Mouse (Mus musculus): Measurements from ENCODE around the gene Gm28047. TPM values are rescaled to one million over a fixed set of nuclear protein-coding genes. Genes with fewer than 3 reads are reported as not detected.
A peak's percentile ranks its signal among the peaks of the same experiment; 100 is the strongest.

Gene Gm28047
- polyA plus RNA-seq, 1 experiment from 2014 or later: not detected

DNA sequence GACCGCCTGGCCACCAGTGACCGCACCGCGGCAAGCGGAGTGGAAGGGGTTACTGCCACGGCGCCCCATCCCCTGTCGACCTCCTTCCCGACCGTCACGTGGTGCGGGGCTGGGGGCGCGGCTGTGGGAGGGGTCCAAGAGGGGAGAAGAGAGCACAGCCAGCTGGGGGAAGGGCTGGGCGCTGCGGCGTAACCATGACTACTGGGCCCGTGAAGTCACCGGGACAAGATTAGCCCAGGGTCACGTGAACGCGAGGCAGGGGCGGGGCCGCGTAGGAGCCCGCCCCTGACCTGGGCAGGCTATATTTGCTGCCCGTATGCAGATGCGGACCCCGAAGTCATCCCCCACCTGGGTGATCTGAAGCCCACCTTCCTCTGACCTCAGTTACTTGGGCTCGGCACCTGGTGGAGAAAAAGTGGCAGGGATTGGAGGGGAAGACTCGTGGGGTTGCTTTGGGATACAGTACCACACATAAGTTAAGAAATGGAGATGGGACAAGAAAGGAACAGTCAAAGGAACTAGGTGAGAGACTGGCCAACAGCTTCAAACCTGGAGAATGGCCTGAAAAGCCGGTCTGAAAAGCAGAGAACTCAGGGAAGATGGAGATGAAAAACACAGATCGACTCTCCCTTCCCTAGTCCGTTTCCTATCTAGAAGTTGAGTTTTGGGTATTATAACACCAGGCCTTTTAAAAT, 114.1 kb downstream of the Gm28047 start:
- Histone ChIP-seq H3K36me3 (peaks cover 6% of the 10 kb centered on the region; the same call in 1 of the 2 replicates), H3K4me3 (peak overlapping the region; percentile 79), H3K9me3 (no peaks in the 10 kb centered on the region), H3K27ac (replicated peaks) (peak overlapping the region; percentile 90), H3K27me3 (no peaks in the 10 kb centered on the region), H3K9ac (replicated peaks) (peak overlapping the region; percentile 65), H3K4me2 (replicated peaks) (peak overlapping the region; percentile 86), H3K4me1 (peaks cover 60% of the 10 kb centered on the region)
- 3% methylated on average over 33 of the region's 34 CpGs for WGBS
- peak; percentile 94 for ATAC-seq (replicated peaks)

DNA sequence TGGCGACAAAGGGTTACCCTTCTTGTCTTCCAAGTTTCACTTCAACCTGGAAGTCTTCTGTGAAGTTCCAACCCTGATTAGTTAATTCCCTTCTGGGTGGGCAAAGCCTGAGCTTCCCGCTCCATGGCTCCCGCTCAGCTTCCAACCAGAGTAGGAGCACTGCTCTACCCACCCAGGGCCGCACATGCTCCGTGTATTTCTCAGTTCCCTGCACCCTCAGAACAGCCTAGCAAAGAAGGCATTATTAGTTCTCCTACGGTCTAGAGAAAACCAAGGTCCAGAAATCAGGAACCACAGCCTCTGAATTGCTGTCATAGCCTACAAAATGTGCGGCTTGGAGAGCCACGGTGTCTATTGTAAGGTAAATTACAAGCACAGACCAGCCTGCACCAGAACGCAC, 114.8 kb downstream of the Gm28047 start:
- peak overlapping the region; percentile 79 for H3K4me3 ChIP-seq
- H3K36me3 ChIP-seq: peaks cover 13% of the 10 kb centered on the region
- peak overlapping the region; percentile 65 for H3K9ac ChIP-seq (replicated peaks)
- peak; percentile 75 for ATAC-seq (replicated peaks)
- 3% methylated on average over 9 of the region's 9 CpGs for WGBS
- no peaks in the 10 kb centered on the region for H3K9me3 ChIP-seq
- H3K4me2 ChIP-seq (replicated peaks): peak overlapping the region; percentile 86
- peaks cover 54% of the 10 kb centered on the region for H3K4me1 ChIP-seq
- H3K27me3 ChIP-seq: no peaks in the 10 kb centered on the region
- H3K27ac ChIP-seq (replicated peaks): peak overlapping the region; percentile 90

DNA sequence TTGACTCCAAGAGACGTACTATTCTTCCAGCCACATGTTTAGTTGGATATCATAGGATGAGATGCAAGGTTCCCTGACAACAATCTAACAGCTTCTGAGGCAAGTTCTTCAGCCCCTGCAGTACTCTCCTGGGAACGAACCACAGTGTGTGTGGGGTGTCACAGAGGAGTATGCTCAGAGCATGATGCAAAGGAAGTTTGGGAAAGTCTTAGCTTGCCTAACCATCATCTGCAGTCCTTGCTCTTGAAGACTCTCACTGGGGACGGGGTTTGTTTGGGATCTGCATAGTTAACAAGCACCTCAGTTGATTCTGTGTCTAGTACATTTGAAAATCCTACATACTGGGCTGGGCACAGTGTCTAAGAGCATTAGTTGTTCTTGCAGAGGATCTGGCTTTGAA, 116.5 kb downstream of the Gm28047 start:
- H3K9ac ChIP-seq (replicated peaks): no peak overlapping the region
- H3K4me1 ChIP-seq: peaks cover 40% of the 10 kb centered on the region
- peaks cover 30% of the 10 kb centered on the region for H3K36me3 ChIP-seq
- ATAC-seq (replicated peaks): no peak
- H3K27me3 ChIP-seq: no peaks in the 10 kb centered on the region
- WGBS: 83% methylated on average over 3 of the region's 3 CpGs
- H3K4me2 ChIP-seq (replicated peaks): no peak overlapping the region
- H3K4me3 ChIP-seq: no peak overlapping the region
- H3K27ac ChIP-seq (replicated peaks): no peak overlapping the region
- no peaks in the 10 kb centered on the region for H3K9me3 ChIP-seq

- H3K4me3 ChIP-seq: no peak overlapping the region
- no peak overlapping the region for H3K9ac ChIP-seq (replicated peaks)
- H3K4me2 ChIP-seq (replicated peaks): no peak overlapping the region
- H3K27ac ChIP-seq (replicated peaks): no peak overlapping the region
- H3K4me1 ChIP-seq: peaks cover 34% of the 10 kb centered on the region
- no peak for ATAC-seq (replicated peaks)
- H3K36me3 ChIP-seq: peaks cover 38% of the 10 kb centered on the region
- H3K27me3 ChIP-seq: no peaks in the 10 kb centered on the region
- H3K9me3 ChIP-seq: no peaks in the 10 kb centered on the region
Observed at GRCm38 (mm10) chr15:102507561-102507960, 117.3 kb downstream of the Gm28047 start.

DNA sequence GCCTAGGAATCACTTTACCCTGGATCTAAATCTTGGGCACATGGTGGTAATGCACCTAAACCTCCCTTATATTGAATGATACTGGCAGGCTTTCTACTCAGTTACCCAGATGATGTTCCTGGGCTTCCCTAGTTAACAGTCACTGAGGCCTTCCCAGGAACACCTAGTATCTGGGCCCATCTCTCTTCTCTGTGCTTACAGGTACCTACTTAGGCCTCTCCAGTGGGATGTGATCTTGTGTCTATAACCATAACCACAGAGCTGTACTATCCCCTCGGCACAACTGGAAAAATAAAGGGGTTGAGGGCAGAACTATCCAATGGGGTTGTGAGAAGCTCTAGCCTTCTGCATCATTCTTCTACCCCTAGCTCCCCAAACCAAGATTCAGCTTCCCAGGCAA, 118.0 kb downstream of the Gm28047 start:
- Histone ChIP-seq H3K27ac (replicated peaks) (no peak overlapping the region), H3K4me1 (peaks cover 27% of the 10 kb centered on the region), H3K9me3 (no peaks in the 10 kb centered on the region), H3K4me2 (replicated peaks) (no peak overlapping the region), H3K9ac (replicated peaks) (no peak overlapping the region), H3K36me3 (peaks cover 45% of the 10 kb centered on the region), H3K27me3 (no peaks in the 10 kb centered on the region), H3K4me3 (no peak overlapping the region)
- no peak for ATAC-seq (replicated peaks)
- 96% methylated on average over 1 of the region's 1 CpGs for WGBS

- H3K36me3 ChIP-seq: peaks cover 49% of the 10 kb centered on the region
Observed at GRCm38 (mm10) chr15:102506464-102506830, 118.4 kb downstream of the Gm28047 start.

DNA sequence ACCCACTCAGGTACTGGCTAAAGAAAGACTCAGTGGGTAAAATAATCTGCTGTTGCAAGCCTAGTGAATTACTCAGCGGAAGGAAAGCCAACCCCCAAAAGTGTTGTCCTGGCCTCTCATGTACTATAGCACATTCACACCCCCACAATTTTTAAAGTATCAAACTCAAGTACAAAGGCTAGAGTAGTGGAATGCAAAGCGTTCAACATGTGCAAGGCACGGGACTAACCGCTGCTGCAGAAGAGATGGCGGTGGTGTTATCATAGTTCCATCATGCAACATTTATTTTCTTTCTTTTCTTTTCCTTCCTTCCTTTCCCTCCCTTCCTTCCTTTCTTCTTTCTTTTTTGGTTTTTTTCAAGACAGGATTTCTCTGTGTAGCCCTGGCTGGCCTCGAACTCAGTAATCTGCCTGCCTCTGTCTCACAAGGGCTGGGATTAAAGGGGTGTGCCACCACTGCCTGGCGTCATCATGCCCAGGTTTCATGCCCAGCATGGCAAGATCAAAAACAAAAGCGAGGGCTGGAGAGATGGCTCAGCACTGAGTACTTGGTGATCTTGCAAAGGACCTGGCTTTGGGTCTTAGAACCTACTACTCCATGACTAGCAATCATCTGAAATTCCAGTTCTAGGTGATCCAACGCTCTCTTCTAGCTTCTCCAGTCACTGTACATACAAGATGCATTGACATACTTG, 119.0 kb downstream of the Gm28047 start:
- Histone ChIP-seq H3K9ac (replicated peaks) (no peak overlapping the region), H3K36me3 (peaks cover 54% of the 10 kb centered on the region), H3K27me3 (no peaks in the 10 kb centered on the region), H3K4me1 (peaks cover 18% of the 10 kb centered on the region), H3K4me3 (no peak overlapping the region), H3K4me2 (replicated peaks) (no peak overlapping the region), H3K27ac (replicated peaks) (no peak overlapping the region), H3K9me3 (no peaks in the 10 kb centered on the region)
- ATAC-seq (replicated peaks): no peak
- 88% methylated on average over 9 of the region's 9 CpGs for WGBS

More at GRCm38 (mm10) chr15:102506464-102506830, 118.4 kb downstream of the Gm28047 start:
- WGBS: 75% methylated on average over 2 of the region's 2 CpGs
- Histone ChIP-seq H3K9me3 (no peaks in the 10 kb centered on the region), H3K4me3 (no peak overlapping the region), H3K27me3 (no peaks in the 10 kb centered on the region), H3K9ac (replicated peaks) (no peak overlapping the region), H3K4me2 (replicated peaks) (no peak overlapping the region), H3K27ac (replicated peaks) (no peak overlapping the region), H3K4me1 (peaks cover 23% of the 10 kb centered on the region)
- ATAC-seq (replicated peaks): no peak

DNA sequence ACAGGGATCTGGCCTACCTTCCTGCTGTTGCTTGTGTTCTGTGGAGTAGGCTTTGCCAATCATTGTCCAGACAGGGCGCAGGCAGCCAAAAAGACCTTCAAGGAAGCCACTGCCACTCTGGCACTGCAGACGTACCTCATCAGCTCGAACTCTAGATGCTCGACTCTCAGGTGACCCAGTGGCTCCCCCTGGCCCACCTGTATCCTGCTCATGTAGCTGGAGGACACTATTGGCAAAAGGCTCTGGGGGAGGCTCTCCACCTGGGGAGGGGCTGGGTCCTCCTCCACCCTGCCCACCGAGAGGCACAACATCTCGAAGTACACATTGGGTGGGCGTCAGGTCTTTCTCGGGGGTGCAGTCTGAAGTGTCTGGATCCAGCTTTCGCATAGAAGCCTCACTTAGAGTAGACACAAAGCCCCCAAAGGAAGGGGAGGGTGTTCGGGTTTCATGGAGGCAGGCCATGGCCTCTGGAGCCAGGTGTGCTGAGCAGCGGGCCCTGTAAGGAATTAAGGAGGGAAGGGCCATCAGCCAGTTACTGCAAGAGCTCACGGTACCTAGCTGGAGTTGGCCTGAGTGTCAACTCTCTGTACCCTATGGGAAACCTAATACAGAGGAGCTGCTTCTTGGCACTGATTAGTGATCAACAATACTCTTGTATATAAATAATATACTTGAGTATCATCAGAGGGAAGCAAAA, 119.6 kb downstream of the Gm28047 start:
- H3K4me1 ChIP-seq: peaks cover 12% of the 10 kb centered on the region
- WGBS: 76% methylated on average over 12 of the region's 12 CpGs
- H3K4me2 ChIP-seq (replicated peaks): no peak overlapping the region
- H3K27ac ChIP-seq (replicated peaks): no peak overlapping the region
- no peaks in the 10 kb centered on the region for H3K9me3 ChIP-seq
- no peaks in the 10 kb centered on the region for H3K27me3 ChIP-seq
- no peak for ATAC-seq (replicated peaks)
- peaks cover 61% of the 10 kb centered on the region for H3K36me3 ChIP-seq
- H3K4me3 ChIP-seq: no peak overlapping the region
- H3K9ac ChIP-seq (replicated peaks): no peak overlapping the region

- H3K4me2 ChIP-seq (replicated peaks): no peak overlapping the region
Observed at GRCm38 (mm10) chr15:102503924-102504782, 120.7 kb downstream of the Gm28047 start.

DNA sequence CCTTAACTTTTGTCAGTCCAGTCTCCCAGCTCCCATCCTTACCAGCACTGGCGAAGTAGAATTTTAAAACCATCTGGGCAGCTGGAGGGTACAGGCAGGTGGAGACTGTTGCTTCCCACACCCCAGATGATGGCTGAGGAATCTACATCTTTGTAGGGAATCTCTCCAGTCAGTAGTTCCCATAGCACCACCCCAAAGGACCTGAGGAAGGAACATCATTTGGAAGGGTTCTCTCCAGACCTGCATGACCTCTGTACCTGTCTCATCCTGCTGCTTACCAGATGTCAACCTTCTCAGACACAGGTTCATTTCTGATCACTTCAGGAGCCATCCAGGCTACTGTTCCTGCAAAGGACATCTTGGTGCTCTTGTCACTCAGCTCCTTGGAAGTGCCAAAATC, 121.4 kb downstream of the Gm28047 start, which contains the start of gene Gm10337:
Gene Gm10337 (plus strand): TSS at position 276 of the 400 bp plus-strand sequence.
- Histone ChIP-seq H3K36me3 (peaks cover 76% of the 10 kb centered on the region), H3K9ac (replicated peaks) (no peak within 1 kb of the TSS), H3K27ac (replicated peaks) (no peak within 1 kb of the TSS), H3K9me3 (no peaks in the 10 kb centered on the region), H3K4me2 (replicated peaks) (no peak within 1 kb of the TSS), H3K27me3 (no peaks in the 10 kb centered on the region), H3K4me1 (no peaks in the 10 kb centered on the region), H3K4me3 (no peak within 1 kb of the TSS)
- ATAC-seq (replicated peaks): no peak
- 100% methylated on average over 1 of the region's 1 CpGs for WGBS

More at GRCm38 (mm10) chr15:102503924-102504782, 120.7 kb downstream of the Gm28047 start:
- no peak overlapping the region for H3K9ac ChIP-seq (replicated peaks)
- peaks cover 72% of the 10 kb centered on the region for H3K36me3 ChIP-seq
- H3K27me3 ChIP-seq: no peaks in the 10 kb centered on the region
- peaks cover 2% of the 10 kb centered on the region for H3K4me1 ChIP-seq
- H3K4me3 ChIP-seq: no peak overlapping the region
- no peak for ATAC-seq (replicated peaks)
- WGBS: 90% methylated on average over 9 of the region's 9 CpGs
- H3K9me3 ChIP-seq: no peaks in the 10 kb centered on the region
- H3K27ac ChIP-seq (replicated peaks): no peak overlapping the region

DNA sequence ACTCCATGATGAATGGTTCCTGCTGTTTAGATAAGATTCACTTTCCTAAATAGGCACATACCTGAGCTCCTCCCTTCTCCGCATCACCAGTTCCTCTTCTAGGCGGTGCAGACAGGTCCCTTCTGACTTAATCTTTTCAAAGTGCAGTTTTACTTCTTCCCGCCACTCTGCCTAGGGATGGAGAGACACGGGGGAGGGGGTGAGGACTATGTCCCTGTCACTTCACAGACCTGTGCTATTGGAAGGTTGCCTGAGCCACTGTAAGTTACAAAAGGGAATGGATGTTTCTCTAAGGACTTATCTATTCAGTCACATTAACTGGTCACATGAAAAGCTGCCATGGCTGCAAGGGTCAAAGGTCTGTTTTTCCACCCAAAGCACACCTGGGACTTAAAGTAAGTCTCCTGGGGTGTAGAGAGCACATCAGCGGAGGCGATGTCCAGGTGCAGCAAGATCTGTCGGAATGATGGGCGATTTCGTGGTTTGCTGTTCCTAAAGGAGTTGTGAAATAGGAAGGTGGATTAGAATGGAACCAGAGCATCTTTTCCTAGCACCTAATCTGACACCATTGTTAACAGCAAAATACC, 122.5 kb downstream of the Gm28047 start:
- WGBS: 76% methylated on average over 9 of the region's 9 CpGs
- Histone ChIP-seq H3K4me2 (replicated peaks) (no peak overlapping the region), H3K4me3 (no peak overlapping the region), H3K4me1 (no peaks in the 10 kb centered on the region), H3K9me3 (no peaks in the 10 kb centered on the region), H3K27ac (replicated peaks) (no peak overlapping the region), H3K27me3 (no peaks in the 10 kb centered on the region), H3K9ac (replicated peaks) (no peak overlapping the region), H3K36me3 (peaks cover 82% of the 10 kb centered on the region)
- no peak for ATAC-seq (replicated peaks)
